Mouse (Mus musculus) liver, embryonic 14.5 days (tissue): ENCODE measurements around the gene Ltc4s.

Experiments used
- CTCF ChIP-seq: IDR thresholded peaks from 2 replicates; pipeline ENCODE4 v1.5.1; 2016; ENCODE audit warnings: antibody characterized with exemption, low read depth, control low read depth
- EP300 ChIP-seq: IDR thresholded peaks from 2 replicates; pipeline ENCODE4 v1.6.1; 2016; ENCODE audit warnings: antibody characterized with exemption, low read depth

GRCm38 (mm10) chr11:50248473-50249171, 10.2 kb upstream of the Ltc4s start:
- TF ChIP-seq CTCF, result no peak
- TF ChIP-seq EP300, result no peak
